Mouse (Mus musculus): Measurements from ENCODE around the gene Prdx1. TPM values are rescaled to one million over a fixed set of nuclear protein-coding genes. Genes with fewer than 3 reads are reported as not detected.
"Not testable (repeated sequence)": the region's sequence is repeated elsewhere in the genome, so short reads cannot be mapped to it uniquely, and the experiment has no call there.

Gene Prdx1
- 99.3 and 104 TPM in 2 replicates for total RNA-seq (2015; ENCODE audit: low replicate concordance)
- 39.4 and 52.6 TPM in 2 replicates for total RNA-seq (2017; ENCODE audit: low replicate concordance)

DNA sequence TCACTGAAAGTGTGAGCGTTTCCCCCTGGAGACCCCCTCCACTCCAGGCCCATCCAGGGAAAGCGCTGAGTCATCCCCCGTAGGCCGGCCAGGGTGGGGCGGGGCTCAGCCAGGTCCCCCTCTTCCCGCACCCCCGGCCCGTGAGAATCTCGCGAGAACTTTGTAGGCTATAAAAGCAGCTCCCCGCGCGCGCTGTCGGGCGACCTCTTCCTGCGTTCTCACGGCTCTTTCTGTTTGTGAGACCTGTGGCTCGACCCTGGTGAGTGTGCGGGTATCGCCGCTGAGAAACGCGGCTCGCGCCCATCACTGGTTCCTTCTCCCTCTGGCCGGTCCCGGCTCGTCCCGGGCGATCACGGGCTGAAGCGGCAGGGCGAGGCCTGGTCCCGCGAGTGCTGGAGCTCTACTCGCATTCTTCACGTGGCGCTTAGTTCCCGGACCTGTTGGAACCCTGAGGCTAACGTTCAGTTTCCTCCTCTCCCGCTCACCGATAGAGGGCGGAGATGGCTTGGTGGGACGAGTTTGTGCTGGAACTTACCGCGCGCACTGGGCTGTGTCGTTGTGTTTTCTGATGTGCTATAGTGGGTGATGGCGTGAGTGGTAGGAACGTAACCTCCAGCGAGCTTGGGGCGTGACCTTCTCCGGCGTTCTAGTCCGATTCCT, at the start of gene Prdx1:
Gene Prdx1, plus strand, starts transcription at position 143 of the 660 bp plus-strand sequence.
- ATAC-seq (replicated peaks; ENCODE audit: low FRiP score, poor library complexity, severe bottlenecking) = peak; percentile 95

DNA sequence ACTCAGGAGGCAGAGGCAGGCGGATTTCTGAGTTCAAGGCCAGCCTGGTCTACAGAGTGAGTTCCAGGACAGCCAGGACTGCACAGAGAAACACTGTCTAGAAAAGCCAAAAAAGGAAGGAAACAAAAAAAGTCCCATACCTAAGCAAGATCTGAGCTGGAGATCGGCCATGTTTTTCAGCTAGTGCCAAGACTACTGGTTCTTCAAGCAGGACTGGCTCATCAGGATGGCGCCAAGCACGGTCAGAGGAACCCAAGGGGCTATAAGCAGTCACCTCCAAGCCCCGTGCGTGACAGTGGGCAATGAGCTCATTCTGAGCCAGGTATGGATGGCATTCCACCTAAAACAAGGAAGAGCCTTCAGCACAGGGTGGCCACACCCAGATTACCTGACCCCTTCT, 46.5 kb upstream of the Prdx1 start:
- ATAC-seq (replicated peaks; ENCODE audit: low FRiP score, poor library complexity, severe bottlenecking) = no peak

DNA sequence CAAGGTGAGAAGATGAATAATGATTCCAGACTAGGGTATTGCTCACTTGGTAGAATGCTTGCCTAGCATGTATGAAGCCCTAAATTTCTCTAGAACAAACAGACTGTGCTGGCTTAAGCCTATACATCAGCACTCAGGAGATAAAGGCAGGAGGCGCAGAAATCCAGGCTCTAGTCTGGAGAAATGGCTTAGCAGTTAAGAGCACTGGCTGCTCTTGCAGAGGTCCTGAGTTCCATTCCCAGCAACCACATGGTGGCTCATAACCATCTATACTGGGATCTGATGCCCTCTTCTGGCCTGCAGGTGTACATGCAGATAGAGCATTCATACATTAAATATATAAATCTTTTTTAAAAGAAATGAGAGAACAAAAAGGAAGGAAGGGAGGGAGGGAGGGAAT, 43.3 kb upstream of the Prdx1 start:
- no peak for ATAC-seq (replicated peaks; ENCODE audit: low FRiP score, poor library complexity, severe bottlenecking)

DNA sequence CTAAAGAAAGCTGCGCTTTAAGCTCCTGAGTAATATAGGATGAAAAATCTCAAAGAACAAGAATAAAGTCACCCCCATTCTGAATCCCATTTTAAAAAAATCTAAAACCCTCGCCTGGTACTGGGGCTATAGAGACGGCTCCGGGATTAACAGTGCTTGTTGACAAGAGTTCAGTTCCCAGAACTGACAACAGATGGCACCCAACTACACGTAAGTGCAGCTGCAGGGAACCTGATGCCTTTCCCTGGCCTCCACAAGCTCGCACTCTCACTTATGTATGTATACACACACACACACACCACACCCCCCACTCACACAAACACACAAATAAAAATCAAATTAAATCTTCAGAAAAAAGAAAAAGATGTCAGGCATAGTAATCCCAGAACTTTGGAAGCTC, 41.0 kb upstream of the Prdx1 start:
- ATAC-seq (replicated peaks; ENCODE audit: low FRiP score, poor library complexity, severe bottlenecking) = no peak

DNA sequence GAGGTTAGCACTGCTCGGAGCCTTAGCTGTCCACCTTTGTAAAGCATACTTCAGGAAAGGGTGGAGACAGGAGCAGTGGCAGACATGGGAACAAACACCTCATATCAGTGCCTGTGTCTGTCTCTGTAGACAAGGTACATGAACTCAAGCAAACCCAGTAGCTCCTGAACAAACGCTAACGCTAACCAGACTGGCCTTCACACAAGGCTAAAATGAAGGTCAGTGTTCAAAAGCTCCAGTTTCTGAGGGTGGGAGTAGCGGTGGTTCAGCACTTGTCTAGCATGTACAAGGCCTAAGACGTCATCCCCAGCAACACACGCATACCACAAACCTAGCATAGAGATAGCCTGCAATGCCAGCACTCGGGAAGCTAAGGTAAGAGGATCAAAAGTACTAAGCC, 39.7 kb upstream of the Prdx1 start:
- ATAC-seq (replicated peaks; ENCODE audit: low FRiP score, poor library complexity, severe bottlenecking) = no peak

DNA sequence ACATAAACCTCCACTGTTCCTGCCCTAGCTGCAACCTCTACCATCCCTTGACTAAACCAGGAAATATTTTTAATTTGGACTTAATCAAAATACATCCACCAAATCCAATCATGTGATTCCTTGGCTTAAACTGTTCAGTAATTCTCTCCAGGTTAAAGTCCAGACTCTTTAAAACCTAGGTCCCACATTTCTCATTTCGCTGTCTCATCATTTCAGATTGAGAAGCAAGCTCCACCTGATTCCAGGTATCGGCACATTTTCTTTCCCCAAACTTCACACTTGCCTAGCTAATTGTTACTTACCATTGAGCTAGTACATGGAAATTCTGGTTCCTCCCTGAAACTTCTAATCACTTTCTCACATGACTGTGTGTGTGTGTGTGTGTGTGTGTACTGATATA, 35.9 kb upstream of the Prdx1 start:
- no peak for ATAC-seq (replicated peaks; ENCODE audit: low FRiP score, poor library complexity, severe bottlenecking)

DNA sequence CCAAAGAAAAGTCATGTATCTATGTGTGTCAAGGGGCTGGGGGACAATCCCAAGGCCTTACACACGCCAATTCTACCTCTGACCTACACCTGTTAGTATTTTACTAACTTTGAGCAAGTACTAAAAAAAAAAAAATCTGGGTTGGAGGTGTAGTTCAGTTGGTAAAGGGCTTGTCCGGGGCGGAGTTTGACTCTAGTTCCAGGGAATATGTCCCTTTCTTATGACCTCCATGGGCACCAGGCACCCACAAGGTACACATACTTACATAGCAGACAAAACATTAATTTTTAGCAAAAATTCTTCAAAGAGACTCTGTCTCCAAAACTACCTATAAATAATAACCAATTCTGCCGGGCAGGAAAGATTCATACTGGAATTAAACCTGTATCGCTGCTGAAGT, 35.0 kb upstream of the Prdx1 start:
- ATAC-seq (replicated peaks; ENCODE audit: low FRiP score, poor library complexity, severe bottlenecking) = no peak

DNA sequence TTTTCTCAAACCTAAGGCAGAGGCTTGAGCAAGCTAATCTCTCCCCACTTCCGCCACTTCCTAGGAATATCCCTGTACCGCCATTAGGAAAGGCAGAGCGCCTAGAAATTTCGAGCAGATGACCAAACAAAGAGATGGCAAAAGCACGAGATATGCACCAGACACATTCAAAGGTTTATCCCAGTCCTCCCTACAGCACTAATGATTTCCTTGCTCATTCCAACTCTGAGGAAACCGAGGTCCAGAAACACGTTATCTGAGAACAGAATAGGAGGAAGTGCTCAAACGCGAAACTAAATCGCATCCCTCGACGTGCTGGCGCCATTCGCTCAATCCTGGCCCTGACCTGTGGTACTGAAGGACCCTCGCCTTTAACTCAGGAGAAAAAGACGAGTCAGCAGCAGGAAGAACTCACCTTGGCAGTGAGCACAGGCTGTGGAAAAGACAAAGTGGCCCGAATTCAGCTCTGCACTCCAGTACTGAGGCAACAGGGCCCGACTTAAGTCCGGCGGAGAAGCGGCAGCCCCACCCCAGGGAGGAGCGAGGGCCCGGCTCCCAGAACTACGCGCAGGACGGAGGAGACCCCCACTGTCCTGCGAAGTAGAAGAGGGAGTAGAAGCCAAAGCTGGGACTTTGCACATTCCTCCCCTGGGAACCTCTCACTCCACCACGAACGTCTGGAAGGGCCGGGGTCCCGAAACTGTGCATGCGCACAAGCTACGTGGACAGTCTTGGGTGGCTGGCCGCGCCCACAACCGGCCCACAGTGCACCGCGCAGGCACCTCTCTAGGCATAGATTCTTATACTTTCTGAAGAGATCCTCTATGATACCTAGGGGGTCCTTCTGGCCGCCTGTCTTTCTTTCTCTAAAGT, 34.2 kb upstream of the Prdx1 start, which contains the start of gene Akr1a1:
Gene Akr1a1, minus strand, starts transcription at position 757 of the 873 bp plus-strand sequence.
- ATAC-seq (replicated peaks; ENCODE audit: low FRiP score, poor library complexity, severe bottlenecking) = peak; percentile 93

DNA sequence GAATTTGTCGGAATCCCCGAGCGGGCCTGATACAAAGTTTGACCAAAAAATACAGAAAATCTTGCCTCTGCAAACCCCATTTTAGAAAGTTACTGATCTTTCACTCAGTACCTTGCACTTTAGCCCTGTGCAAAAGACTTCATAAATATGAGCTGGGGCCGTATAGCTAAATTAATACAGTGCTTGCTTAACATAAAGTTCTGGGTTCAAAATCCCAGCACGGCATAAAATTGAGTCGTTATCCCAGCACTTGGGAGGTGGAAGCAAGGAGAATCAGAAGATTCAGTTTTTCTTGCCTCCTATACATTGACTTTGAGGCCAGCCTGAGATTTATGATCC, 33.6 kb upstream of the Prdx1 start:
- no peak; the same call in 1 of the 2 replicates for ATAC-seq (replicated peaks; ENCODE audit: low FRiP score, poor library complexity, severe bottlenecking)

DNA sequence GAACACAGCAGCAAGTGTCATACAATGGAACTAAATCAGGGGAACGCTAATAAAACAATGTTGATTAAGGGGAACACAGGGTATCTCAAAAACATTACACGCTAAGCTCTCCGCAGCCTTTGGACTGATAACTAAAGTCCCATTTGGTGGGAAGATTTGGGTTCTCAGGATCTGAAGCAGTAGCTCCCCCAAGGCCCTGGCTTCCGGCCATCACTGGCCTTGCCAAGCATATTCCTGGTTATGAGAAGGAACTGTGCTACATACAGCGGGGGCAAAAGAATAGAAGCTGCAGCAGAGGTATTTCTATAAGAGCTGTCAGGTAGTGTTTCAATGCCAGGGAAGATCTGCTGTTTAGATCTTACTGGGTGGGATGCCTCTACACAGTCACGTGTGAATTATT, 32.1 kb upstream of the Prdx1 start:
- ATAC-seq (replicated peaks; ENCODE audit: low FRiP score, poor library complexity, severe bottlenecking) = no peak

DNA sequence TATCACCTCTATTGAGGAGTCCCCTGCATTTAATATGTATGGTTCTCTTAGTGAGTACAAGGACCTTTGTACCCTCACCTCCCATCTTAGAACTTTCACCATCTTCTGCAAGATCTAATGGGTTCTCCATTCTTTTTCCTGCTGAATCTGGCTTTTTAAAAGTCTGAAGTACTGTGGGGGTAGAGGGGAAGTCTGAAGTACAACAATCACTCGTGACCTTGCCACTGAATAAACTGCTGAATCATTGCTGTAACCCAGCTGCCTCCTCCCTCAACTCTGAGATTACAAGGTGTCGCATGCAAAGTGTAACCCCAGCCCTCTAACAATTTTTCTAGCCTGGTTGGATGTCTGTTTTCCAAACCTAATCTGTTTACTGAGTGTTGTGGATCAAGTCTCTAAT, 30.2 kb upstream of the Prdx1 start:
- ATAC-seq (replicated peaks; ENCODE audit: low FRiP score, poor library complexity, severe bottlenecking) = no peak

DNA sequence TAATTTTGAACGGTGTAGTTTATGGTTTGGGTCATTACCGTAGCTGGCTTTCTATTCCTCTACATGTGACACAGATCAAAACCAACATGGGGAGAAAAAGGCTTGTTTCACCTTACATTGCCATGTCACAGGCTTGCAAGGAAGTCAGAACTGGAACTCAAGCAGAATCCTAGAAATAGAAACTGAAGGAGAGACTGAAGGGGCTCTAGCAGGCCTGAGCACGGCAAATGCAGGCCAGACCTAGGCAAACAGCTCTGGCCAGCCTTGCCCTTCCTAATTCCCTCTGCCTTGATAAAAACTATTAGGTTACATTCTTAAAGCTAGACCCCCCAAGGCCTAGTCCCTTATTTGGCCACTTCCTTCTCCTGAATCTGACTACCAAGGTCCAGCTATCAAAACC, 29.7 kb upstream of the Prdx1 start:
- ATAC-seq (replicated peaks; ENCODE audit: low FRiP score, poor library complexity, severe bottlenecking) = no peak

DNA sequence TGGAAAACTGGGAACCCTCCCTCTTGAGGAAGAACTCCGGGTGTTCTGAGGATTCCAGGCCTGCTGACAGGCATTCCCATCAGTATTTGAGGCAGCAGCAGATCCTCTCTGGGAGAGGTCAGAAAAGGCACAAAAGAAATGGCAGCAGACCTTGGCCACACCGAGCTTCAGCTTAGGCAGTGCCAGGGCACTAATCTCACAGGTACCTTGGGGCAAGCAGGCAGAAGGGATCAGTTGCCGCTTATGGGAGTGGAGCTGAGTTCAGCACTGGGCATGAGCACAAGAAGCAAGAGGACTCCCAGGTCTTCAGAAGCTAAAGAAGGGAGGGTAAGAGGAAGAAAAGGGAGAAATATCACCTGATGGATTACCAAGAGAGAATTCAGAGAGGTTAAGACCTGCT, 27.4 kb upstream of the Prdx1 start:
- no peak for ATAC-seq (replicated peaks; ENCODE audit: low FRiP score, poor library complexity, severe bottlenecking)

DNA sequence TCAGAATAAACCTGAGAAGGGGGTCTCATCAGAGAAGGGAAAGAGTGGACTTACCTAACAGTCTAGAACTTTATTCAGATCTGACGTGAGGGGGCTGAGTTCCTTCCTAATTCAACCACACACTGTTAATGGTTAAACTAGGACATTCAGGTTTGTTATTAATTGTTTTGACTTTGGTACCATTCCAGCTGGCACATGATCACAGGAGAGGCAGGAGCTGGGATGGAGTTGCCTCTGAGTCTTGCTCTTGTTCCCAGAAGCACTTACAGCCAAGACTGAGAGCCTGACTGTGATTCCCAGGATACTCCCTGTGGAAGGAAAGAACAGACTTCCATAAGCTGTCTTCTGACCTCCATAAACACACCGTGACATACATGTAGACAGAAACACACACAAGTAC, 25.9 kb upstream of the Prdx1 start:
- no peak for ATAC-seq (replicated peaks; ENCODE audit: low FRiP score, poor library complexity, severe bottlenecking)

DNA sequence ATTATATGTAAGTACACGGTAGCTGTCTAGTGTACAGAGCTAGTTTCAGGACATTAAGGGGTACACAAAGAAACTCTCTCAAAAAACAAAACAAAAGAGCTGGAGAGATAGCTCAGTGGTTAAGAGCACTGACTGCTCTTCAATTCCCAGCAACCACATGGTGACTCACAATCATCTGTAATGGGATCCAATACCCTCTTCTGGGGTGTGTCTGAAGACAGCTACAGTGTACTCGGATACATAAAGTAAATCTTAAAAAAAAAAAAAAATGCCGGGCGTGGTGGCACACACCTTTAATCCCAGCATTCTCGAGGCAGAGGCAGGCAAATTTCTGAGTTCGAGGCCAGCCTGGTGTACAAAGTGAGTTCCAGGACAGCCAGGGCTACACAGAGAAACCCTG, 25.4 kb upstream of the Prdx1 start:
- not testable (repeated sequence) for ATAC-seq (replicated peaks; ENCODE audit: low FRiP score, poor library complexity, severe bottlenecking)

DNA sequence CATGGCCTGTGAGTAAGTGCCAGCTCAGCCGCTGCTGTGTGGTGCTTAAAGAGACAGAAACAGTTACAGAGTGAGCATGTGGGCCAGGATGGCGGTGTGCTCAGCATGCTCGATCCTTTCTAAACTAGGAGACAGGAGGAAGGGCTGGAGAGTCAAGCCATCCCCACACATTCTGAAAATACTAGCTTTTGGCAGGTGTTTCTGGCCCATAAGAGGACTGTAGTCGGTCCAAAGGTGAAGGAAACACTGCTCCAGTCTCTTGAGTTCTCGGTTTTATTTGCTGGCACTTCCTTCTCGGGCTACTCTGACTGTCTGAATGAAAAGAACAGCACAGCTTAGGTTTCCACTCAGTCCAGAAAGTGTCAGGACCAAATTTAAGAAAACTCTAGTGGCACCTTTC, 24.5 kb upstream of the Prdx1 start:
- ATAC-seq (replicated peaks; ENCODE audit: low FRiP score, poor library complexity, severe bottlenecking) = no peak

DNA sequence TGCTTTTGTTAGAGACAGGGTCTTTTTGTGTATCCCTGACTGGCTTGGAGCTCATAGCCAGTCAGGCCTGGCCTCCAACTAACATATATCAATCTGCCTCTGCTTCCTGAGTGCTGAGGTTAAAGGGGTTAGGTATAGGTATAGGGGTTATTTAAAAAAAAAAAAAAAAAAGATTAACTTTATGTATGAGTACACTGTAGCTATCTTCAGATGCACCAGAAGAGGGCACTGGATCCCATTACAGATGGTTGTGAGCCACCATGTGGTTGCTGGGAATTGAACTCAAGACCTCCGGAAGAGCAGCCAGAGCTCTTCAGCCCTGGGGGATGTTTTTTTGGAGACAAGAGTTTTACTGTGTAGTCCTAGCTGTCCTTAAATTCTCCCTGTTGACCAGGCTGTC, 23.3 kb upstream of the Prdx1 start:
- ATAC-seq (replicated peaks; ENCODE audit: low FRiP score, poor library complexity, severe bottlenecking) = no peak

DNA sequence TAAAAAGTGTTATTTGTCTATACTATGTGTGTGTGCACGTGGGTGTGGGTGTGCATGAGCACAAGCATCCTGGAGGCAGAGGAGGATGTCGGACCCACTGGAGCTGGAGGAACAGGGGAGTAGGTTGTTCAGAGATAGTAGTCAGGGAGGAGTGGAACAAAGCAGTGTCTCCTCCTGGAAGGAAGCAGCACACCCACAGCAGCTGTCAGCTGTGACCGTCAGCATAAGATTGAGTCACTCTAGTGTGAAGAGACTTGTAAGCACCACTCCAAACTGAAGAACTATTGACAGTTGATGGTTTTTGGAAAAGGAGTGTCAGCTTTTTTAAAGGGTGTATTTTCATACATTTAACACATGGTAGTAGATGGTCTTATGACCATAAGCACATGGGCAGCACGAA, 18.7 kb upstream of the Prdx1 start:
- ATAC-seq (replicated peaks; ENCODE audit: low FRiP score, poor library complexity, severe bottlenecking) = no peak

DNA sequence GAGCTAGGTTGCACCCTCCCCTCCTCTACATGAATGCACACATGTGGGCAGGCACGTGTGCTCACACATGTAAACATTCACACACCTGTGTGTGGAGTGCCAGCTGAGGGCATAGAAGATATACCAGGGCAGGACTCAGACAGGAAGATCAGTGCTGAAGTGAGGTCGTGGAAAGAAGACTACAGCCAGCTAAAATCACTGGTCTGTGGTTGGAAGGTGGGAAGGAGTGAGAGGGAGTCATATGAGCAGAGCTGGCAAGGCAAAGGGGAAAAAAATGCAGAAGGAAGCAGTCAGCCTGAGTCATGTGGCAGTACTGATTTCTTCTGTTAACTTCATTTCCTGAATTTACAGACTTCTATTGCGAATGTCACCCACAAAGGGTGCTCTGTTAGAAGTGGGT, 17.2 kb upstream of the Prdx1 start:
- ATAC-seq (replicated peaks; ENCODE audit: low FRiP score, poor library complexity, severe bottlenecking) = no peak

DNA sequence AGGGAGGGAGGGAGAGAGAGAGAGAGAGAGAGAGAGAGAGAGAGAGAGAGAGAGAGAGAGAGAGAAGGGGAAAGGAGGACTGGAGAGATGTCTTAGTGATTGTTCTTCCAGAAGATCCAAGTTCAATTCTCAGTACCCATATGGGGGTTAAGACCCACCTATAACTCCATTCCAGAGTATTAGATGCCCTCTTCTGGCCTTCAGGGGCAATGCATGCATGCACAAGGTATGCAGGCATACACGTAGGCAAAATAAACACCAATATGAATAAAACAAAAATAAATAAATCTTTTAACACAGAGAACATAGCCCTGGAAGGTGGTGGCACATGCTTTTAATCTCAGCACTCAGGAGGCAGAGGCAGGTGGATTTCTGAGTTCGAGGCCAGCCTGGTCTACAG, 16.1 kb upstream of the Prdx1 start:
- ATAC-seq (replicated peaks; ENCODE audit: low FRiP score, poor library complexity, severe bottlenecking) = no peak

DNA sequence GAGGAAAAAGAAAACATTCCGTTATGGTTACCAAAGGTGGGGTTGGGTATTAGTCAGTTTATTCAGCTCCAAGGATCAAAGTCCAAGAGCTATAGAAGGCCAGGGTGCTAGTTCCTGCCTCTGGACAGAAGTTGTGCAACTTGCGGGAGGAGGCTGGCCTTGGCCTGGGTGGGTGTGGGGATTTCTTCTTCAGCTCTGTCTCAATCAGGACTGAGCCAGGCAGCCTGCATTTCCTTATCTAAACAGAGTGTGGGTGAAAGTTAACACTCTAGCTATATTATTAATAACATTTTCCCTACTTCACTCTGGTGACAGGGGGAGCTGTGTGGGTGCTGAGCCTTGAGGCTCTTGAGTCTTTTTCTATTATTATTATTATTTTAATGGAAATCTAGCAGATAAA, 12.6 kb upstream of the Prdx1 start:
- ATAC-seq (replicated peaks; ENCODE audit: low FRiP score, poor library complexity, severe bottlenecking) = peak; percentile 61

Data from erythroid progenitor cell, adult 5-6 weeks (primary cell).